Mouse (Mus musculus) hematopoietic multipotent progenitor cell, adult 10-12 weeks (in vitro differentiated cells): ENCODE measurements around the gene AU015836. TPM values are rescaled to one million over a fixed set of nuclear protein-coding genes. Genes with fewer than 3 reads are reported as not detected.

Experiments used
- polyA plus RNA-seq: library from polyadenylated mRNA; stranded (reverse); fragments of >175 nt; gene quantifications from 2 replicates; pipeline ENCODE4 v1.2.3, GENCODE M21; 2012; ENCODE audit warnings: low replicate concordance

Gene AU015836
- polyA plus RNA-seq: not detected in 2 replicates

GRCm38 (mm10) chrX:93968444-93968843, at the start of gene AU015836:
Gene AU015836, plus strand, starts transcription at chrX:93968659.

Other genes with a start within 250 kb of the AU015836 start
- gene Pdk3, start 136.5 kb upstream of the AU015836 start, polyA plus RNA-seq: 5.8 and 8.4 TPM in 2 replicates
- gene Zfx, start 155.0 kb downstream of the AU015836 start, polyA plus RNA-seq: 2.6 and 3.3 TPM in 2 replicates
- 7.1 and 15.6 TPM in 2 replicates for gene Eif2s3x, start 244.2 kb downstream of the AU015836 start, polyA plus RNA-seq